Comparison of ENCODE assay signal across 19 mouse cellular contexts in the genomic region with DNA sequence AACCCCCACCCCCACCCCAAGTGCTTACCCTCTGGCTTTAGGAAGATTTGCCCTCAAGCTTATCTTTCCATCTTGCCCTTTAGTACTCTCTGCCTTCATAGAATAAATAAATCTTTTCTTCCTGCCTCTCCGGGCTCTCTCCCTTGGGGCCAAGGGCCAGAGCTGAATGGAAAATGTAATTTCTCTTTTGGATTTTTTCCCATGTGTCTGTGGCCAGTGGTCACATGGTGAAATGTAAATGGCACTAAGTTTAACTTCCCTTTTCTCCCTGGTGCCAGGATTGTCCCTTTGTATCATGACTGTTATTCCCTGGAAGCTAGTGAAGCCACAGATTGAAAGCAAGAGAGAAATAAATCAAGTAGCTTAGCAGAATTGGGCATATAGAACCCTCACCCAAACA.
DNase-seq lines count a peak whose midpoint lies in the region; ATAC-seq and TF ChIP-seq lines count a peak whose summit lies in the region.
"Had no signal": no experiment of that assay in that cellular context is flagged by ENCODE, and none has a peak within 500 bp of the region (broad histone marks: within the 10 kb centered on the region; RNA-seq: fewer than 3 reads in every experiment).

No protein-coding gene starts in this region.

- no peaks in the 10 kb centered on the region for H3K27me3 ChIP-seq in intestine, embryonic 16.5 days (replicated peaks; ENCODE audit: control insufficient read depth, insufficient read depth, low read length)
- no peaks in the 10 kb centered on the region for H3K27me3 ChIP-seq in intestine, postnatal 0 days (replicated peaks; ENCODE audit: control insufficient read depth, insufficient read depth, low read length)
- H3K27me3 ChIP-seq in myocyte (ENCODE audit: control insufficient read depth, insufficient read depth, insufficient read length) = no peaks in the 10 kb centered on the region
- no peaks in the 10 kb centered on the region for H3K27me3 ChIP-seq in hindbrain, postnatal 0 days (ENCODE audit: insufficient read depth, low read length)
- H3K27me3 ChIP-seq: forebrain, embryonic 13.5 days; heart, embryonic 15.5 days; hindbrain, embryonic 13.5 days had no signal

- H3K27ac ChIP-seq in intestine, embryonic 16.5 days (ENCODE audit: low read length) = no peak overlapping the region
- H3K27ac ChIP-seq in intestine, postnatal 0 days (ENCODE audit: low read depth, low read length) = no peak overlapping the region
- peak overlapping the region; percentile 49 for H3K27ac ChIP-seq in bone marrow macrophage, adult 2 months (ENCODE audit: insufficient read depth, low read depth, low read length)
- H3K27ac ChIP-seq in hindbrain, postnatal 0 days = no peak overlapping the region
- H3K27ac ChIP-seq: forebrain, embryonic 13.5 days; heart, adult 2 months; heart, embryonic 15.5 days; hindbrain, embryonic 13.5 days had no signal

- 14% methylated on average over 1 of the region's 1 CpGs for WGBS in intestine, embryonic 16.5 days
- 10% methylated on average over 1 of the region's 1 CpGs for WGBS in intestine, postnatal 0 days
- WGBS in hindbrain, postnatal 0 days = 56% methylated on average over 1 of the region's 1 CpGs

- H3K4me1 ChIP-seq in intestine, embryonic 16.5 days (ENCODE audit: control insufficient read depth, insufficient read depth, low read length) = 0 out of 2 replicates have a peak, but pooled peaks cover 3% of the 10 kb centered on the region
- no peaks in the 10 kb centered on the region for H3K4me1 ChIP-seq in intestine, postnatal 0 days (replicated peaks; ENCODE audit: control insufficient read depth, insufficient read depth, low read length)
- H3K4me1 ChIP-seq in bone marrow macrophage, adult 2 months (ENCODE audit: control insufficient read depth, insufficient read depth, low read length) = peaks cover 36% of the 10 kb centered on the region
- H3K4me1 ChIP-seq in hindbrain, postnatal 0 days (ENCODE audit: insufficient read depth, low read length) = no peaks in the 10 kb centered on the region
- H3K4me1 ChIP-seq: forebrain, embryonic 13.5 days; heart, embryonic 15.5 days had no signal

- no peaks in the 10 kb centered on the region for H3K79me2 ChIP-seq in myocyte (ENCODE audit: control insufficient read depth, insufficient read depth)

- no peak overlapping the region for H3ac ChIP-seq in myocyte (ENCODE audit: control insufficient read depth, insufficient read length)

- H3K4me3 ChIP-seq in intestine, embryonic 16.5 days (ENCODE audit: low read length) = no peak overlapping the region
- no peak overlapping the region for H3K4me3 ChIP-seq in intestine, postnatal 0 days (ENCODE audit: low read depth, low read length)
- no peak overlapping the region for H3K4me3 ChIP-seq in bone marrow macrophage, adult 2 months (ENCODE audit: insufficient read depth, low read length)
- no peak overlapping the region for H3K4me3 ChIP-seq in myocyte
- no peak overlapping the region for H3K4me3 ChIP-seq in hindbrain, postnatal 0 days (ENCODE audit: low read length)
- H3K4me3 ChIP-seq: forebrain, embryonic 13.5 days; heart, adult 2 months; heart, embryonic 15.5 days; hindbrain, embryonic 13.5 days had no signal

- no peaks in the 10 kb centered on the region for H3K36me3 ChIP-seq in intestine, embryonic 16.5 days (ENCODE audit: control insufficient read depth, insufficient read depth, low read length)
- no peaks in the 10 kb centered on the region for H3K36me3 ChIP-seq in intestine, postnatal 0 days (ENCODE audit: control insufficient read depth, insufficient read depth)
- H3K36me3 ChIP-seq in myocyte (ENCODE audit: control insufficient read depth, insufficient read depth) = no peaks in the 10 kb centered on the region
- peaks cover 27% of the 10 kb centered on the region; the same call in 1 of the 2 replicates for H3K36me3 ChIP-seq in hindbrain, postnatal 0 days (ENCODE audit: insufficient read depth, low read length)
- H3K36me3 ChIP-seq: heart, embryonic 15.5 days had no signal

- no peak for TF ChIP-seq CTCF in intestine, postnatal 0 days (IDR thresholded peaks at IDR 0.05; ENCODE audit: low read depth)
- no peak for TF ChIP-seq CTCF in bone marrow macrophage, adult 2 months (IDR thresholded peaks at IDR 0.05; ENCODE audit: low read depth, low read length)
- no peak for TF ChIP-seq CTCF in hindbrain, postnatal 0 days (IDR thresholded peaks at IDR 0.05; ENCODE audit: low read depth)

- peak; percentile 48; the same call in 1 of the 2 replicates for ATAC-seq in intestine, embryonic 16.5 days
- no peak for ATAC-seq in intestine, postnatal 0 days
- no peak for ATAC-seq in hindbrain, postnatal 0 days
- ATAC-seq: forebrain, embryonic 13.5 days; forebrain, postnatal 0 days had no signal

- no peak for TF ChIP-seq POLR2A in bone marrow macrophage, adult 2 months (IDR thresholded peaks at IDR 0.05; ENCODE audit: borderline replicate concordance, low read depth, low read length)
- no peak for TF ChIP-seq POLR2A in myocyte (IDR thresholded peaks at IDR 0.05; ENCODE audit: insufficient read length, low read depth)

- H3K9me3 ChIP-seq in intestine, embryonic 16.5 days (ENCODE audit: control insufficient read depth, low read length) = no peaks in the 10 kb centered on the region
- H3K9me3 ChIP-seq in intestine, postnatal 0 days (ENCODE audit: control insufficient read depth) = no peaks in the 10 kb centered on the region
- no peaks in the 10 kb centered on the region for H3K9me3 ChIP-seq in hindbrain, postnatal 0 days (ENCODE audit: low read length)
- H3K9me3 ChIP-seq: forebrain, embryonic 13.5 days; heart, embryonic 15.5 days; hindbrain, embryonic 13.5 days had no signal

- DNase-seq in 3T3-L1 (ENCODE audit: low read depth, low spot score) = peak; percentile 29
- DNase-seq in adrenal gland, adult 2 months = no peak
- no peak for DNase-seq in hindbrain, postnatal 0 days (ENCODE audit: low spot score)
- DNase-seq: adrenal gland, postnatal 10 days; cerebellum, adult 11-12 months; cerebellum, adult 9-11 months; cerebellum, postnatal 36 days; forebrain, postnatal 0 days; gastrocnemius, postnatal 14 days; heart, adult 2 months; heart, postnatal 14 days had no signal

- H3K9ac ChIP-seq in intestine, embryonic 16.5 days (ENCODE audit: low read depth, low read length) = no peak overlapping the region
- no peak overlapping the region for H3K9ac ChIP-seq in intestine, postnatal 0 days (ENCODE audit: low read depth, low read length)
- H3K9ac ChIP-seq in hindbrain, postnatal 0 days (replicated peaks; ENCODE audit: low read length) = no peak overlapping the region
- H3K9ac ChIP-seq: forebrain, embryonic 13.5 days; forebrain, postnatal 0 days; heart, embryonic 15.5 days; hindbrain, embryonic 13.5 days had no signal

- H3K4me2 ChIP-seq in intestine, embryonic 16.5 days (ENCODE audit: low read depth, low read length) = no peak overlapping the region
- H3K4me2 ChIP-seq in intestine, postnatal 0 days (replicated peaks; ENCODE audit: low read depth) = no peak overlapping the region
- H3K4me2 ChIP-seq in myocyte (ENCODE audit: low read depth) = no peak overlapping the region
- no peak overlapping the region for H3K4me2 ChIP-seq in hindbrain, postnatal 0 days (ENCODE audit: low read depth, low read length)
- H3K4me2 ChIP-seq: forebrain, embryonic 13.5 days; heart, embryonic 11.5 days; heart, embryonic 15.5 days; hindbrain, embryonic 13.5 days had no signal

TF ChIP-seq in myocyte, 11 proteins besides CTCF, POLR2A, EP300 and RAD21:
- TF ChIP-seq USF1 (IDR thresholded peaks at IDR 0.05; ENCODE audit: low read depth) (peak; percentile 48), MYOD1 (IDR thresholded peaks at IDR 0.05; ENCODE audit: control insufficient read depth in 1 of 3, insufficient read length in 2 of 3, low read depth in 2 of 3) (no peak)
